Mouse (Mus musculus) bone marrow macrophage, adult 2 months (primary cell): Measurements from ENCODE around the gene Ptprd.

Source experiments
- CTCF ChIP-seq: IDR thresholded peaks from 2 replicates; pipeline ENCODE4 v1.5.1; 2012; ENCODE audit warnings: low read depth, mild to moderate bottlenecking, low read length, moderate library complexity
- POLR2A ChIP-seq: IDR thresholded peaks from 2 replicates; pipeline ENCODE4 v1.6.1; 2012; ENCODE audit warnings: mild to moderate bottlenecking, low read depth, low read length, borderline replicate concordance

- TF ChIP-seq CTCF (no peak), POLR2A (no peak)
Observed at GRCm38 (mm10) chr4:75974728-75975127, 2237.0 kb downstream of the Ptprd start.
